Mouse (Mus musculus): ENCODE data around the gene Sec14l1.

The Sec14l1 gene

DNA sequence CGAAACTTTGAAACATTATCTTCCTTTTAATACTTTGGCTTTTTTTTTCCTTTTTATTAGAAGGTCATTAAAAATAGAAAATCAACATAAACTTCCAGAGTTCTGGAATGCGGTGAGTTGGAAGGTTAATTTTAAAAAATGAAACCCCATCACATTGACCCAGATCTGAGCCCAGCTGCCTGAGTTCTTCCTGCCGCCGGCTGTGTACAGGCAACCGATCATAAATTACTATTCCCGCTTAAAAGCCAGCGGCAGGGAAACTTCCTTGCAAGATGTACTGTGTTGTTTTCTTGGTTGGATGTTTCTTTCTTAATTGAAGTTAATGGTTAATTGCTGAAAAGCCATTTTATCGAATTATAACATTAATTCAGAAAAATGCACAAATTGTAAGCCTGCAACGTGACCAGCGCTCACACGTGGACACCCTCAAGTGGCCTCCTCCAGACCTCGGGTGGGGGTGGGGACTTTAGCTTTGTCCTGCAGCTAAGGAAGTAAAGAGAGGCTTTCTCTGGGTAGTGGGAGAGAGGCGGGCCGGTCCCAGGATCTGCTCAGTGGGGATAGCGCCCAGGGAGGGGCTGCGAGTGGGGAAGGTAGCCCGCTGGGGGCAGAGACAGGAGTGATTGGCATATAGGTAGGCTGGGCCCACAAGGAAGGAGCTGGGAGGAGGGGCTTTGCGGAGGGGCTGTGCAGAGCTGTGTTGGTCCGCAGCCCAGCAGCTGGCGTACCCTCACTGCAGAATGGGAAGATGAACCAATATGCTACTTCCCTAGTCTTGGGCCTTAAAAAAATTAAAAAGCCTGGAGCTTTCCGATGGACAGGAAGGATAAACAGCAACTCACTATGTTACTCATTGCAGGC, 70.3 kb downstream of the Sec14l1 start:
- no peak for DNase-seq (ENCODE audit: low spot score)

DNA sequence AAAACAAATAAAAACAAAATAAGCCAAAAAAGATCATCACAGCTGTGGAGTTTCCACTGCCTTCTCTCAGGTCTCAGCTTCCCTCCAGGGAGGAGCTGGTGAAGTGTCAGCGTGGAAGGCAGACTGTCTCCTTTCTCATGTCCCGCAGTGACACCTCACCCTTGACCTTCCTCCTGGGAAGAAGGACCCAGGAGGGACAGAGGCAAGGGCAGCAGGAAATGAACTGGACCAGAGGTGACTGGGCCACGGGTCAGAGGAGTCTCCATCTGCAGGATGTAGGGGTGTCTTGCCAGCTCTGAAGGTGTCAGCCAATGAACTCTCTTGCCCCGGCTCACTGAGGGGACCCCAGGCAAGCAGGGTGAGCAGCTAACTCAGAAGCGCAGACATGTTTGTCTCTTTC, 76.6 kb downstream of the Sec14l1 start:
- no peak for DNase-seq (ENCODE audit: low spot score)

DNA sequence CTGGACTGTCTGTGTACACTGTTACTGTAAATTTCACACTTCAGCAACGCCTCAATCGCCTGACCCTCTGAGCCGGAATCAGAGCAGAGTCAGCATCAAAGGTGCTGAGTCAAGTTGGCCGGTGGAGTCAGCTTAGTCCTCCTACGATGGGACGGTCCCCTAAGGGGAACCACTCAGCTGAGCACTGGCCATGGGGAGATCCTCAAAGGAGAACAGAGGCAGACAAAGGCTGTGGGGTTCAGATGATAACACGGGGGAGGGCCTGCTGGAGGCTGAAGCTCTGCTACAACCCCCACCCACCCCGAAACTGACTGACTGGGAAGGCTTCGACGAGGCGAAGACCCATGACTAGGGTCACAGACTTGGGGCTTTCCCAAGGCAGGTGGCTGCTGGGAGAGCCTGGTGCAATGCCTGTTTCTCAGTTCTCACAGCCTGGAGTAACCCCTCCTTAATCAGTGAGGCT, 79.5 kb downstream of the Sec14l1 start:
- DNase-seq (ENCODE audit: low spot score), result no peak

DNA sequence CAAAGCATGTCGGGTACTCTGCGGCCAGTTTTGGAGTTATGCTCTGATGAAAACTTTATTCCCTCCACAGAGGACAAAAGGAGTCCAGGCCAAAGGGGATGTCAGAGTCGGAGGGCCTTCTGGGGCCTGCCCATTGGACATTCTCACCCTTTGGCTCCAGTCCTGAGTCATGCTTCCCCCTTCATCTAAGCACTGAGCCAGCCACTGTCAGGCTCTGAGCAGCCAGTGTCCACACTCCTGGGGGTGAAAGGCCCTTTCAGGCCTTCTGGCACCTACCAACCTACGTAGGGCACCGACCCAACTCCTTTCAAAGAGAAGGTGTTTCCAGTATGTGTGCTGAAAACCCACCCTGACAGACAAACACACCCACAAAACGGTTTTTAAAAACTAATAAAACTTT, 80.6 kb downstream of the Sec14l1 start:
- no peak for DNase-seq (ENCODE audit: low spot score)

DNA sequence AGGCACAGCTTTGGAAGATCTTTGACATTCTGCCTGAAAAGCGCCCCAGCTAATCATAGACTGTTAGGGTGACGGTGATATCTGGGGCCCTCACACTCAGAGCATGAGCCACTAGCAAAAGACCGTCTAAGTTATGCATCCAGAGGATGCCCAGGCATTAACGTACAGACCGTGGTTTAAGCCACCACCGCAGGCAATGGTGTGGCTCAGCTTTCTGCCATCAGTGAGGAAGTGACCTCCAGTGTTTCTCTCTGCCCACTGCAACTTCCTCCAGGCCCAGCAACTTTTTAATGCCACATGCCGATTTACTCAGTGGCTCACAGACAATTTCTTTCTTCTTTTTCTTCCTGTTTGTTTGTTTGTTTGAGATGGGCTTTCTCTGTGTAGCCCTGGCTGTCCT, 81.7 kb downstream of the Sec14l1 start:
- no peak for DNase-seq (ENCODE audit: low spot score)

DNA sequence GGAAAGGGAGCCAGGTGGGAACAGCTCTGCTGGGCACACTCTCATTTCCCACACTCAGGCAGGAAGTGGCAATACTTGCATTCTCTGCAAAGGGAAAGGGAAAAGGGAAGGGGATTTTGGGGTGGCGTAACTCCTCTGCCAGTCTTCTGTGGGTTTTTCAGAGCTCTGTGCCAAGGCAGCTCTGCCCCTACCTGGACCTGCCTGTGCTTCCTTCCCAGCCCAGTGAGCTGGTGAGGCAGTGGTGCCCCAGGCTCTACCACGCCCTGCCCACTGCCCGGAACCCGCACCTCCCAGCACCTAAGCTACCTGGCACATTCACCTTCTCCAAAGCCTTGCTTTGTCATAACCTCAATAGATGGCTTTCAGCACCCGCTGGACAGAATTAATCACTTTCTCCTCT, 83.2 kb downstream of the Sec14l1 start:
- no peak for DNase-seq (ENCODE audit: low spot score)

DNA sequence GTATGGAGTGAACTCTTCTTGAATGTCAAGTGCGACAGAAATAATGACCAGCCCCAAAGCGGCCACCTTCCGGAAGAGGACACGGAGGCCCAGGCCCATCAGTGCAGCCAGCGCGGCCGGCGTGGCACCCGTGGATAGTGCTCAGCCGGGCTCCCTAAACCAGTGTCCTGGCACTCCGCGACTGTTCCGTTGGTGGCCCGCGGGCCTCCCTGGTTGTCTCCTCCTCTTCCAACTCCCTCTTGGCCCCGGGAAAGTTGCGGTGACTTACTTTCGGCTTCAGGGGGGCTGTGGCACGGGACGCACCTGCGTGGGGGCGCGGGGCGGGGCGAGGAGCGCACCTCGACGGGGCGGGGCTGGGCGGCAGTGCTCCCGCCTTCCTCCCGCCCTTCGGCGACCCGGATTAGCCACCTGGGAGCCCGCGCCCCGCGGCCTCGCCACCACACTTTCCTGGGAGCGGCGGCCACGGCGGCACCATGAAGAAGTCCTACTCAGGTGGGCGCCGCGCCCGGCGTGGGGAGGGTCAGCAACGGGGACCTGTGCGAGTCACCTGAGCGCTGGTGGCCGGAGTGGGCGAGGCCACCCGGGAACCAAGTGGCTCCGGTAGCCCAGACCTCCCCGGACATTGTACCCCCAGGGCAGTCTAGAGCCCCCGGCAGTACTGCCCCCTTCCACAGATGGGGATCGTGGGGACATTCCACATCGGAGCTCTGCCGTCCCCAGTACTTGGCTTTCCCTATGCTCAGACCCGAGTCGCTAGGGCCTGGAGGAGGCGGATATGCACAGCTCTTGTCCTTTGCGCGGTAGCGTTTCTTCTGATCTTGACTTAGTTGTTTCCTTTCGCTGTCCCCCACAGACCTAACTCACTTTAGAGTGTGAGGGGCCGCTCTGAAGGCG, 84.6 kb downstream of the Sec14l1 start, which contains the start of gene Sept9:
Sept9 (plus strand) TSS at position 380 of the 894 bp plus-strand sequence.
- no peak for DNase-seq (ENCODE audit: low spot score)

DNA sequence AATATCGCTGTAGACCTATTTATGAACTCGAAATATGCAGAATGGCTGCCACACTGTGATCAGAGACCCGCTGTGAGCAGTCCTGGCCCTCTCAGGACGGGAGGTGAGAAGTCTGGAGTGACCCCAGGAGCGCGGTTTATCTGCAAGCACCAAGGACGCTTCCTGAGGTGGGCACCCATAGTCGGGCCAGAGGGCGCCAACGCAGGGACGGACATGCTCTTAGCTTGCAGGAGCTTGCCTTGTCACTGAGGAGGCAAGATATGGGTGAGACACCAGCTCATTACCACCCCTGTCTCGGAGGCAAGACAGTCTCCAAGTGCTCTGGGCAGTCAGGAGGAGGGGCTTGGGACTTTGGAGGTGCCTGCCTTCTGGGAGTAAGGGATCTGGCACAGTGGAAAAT, 86.9 kb downstream of the Sec14l1 start:
- DNase-seq (ENCODE audit: low spot score), result no peak

DNA sequence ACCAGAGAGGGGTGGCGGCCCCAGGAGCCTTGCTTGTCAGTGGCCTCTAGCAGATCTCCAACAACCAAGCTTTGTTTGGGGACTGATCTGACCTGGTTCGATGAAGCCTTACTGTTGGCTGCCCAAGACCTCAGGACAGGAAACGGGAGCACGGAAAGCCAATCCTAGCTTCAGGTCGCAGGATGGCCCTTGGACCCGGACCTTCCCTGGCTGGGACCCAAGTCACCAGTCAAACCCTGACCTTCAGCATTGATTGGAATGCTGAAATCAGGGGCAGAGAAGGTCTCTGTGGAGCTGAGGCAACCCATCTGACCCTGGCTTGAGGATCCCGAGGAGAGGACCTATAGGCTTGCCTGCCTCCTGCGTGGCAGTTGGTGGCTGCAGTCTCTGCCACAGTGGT, 89.6 kb downstream of the Sec14l1 start:
- DNase-seq (ENCODE audit: low spot score), result no peak

DNA sequence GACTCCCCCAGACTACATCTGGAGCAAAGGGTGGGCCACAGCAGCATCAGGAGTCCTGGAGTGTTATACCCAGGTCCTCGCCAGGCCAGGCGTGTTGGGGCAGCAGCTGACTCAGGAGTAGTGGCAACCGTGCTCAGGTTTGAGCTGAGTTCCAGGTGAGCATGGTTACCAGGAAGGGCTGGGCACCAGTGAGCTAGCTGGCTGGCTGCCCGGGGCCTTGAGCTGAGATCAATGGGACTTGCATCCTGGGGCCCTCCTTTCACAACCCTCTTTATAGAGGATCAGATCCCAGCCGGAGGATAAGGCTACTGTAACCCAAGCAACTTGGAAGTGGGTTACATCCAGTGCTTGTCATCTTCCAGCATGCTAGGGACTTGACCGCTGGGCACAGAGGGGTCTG, 90.1 kb downstream of the Sec14l1 start:
- no peak for DNase-seq (ENCODE audit: low spot score)

DNA sequence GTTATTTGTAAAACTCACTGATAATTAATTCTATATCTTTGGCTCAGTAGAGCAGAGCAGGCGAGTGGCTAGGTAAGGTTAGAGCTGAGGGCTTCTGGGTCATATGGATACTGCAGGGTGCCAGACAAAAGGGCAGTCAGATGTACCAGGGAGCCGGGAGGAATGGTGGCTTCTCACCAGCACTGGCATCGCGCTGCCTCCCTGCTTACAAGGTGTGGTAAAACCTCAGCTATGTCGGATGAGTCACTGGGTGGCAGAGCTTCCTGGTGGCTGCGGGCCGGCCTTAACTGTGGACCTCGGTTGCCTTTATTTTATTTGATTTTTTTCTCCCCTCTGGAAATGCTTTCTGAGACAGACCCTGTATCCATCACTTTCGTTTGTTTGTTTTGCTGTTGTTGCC, 90.5 kb downstream of the Sec14l1 start:
- DNase-seq (ENCODE audit: low spot score), result no peak

DNA sequence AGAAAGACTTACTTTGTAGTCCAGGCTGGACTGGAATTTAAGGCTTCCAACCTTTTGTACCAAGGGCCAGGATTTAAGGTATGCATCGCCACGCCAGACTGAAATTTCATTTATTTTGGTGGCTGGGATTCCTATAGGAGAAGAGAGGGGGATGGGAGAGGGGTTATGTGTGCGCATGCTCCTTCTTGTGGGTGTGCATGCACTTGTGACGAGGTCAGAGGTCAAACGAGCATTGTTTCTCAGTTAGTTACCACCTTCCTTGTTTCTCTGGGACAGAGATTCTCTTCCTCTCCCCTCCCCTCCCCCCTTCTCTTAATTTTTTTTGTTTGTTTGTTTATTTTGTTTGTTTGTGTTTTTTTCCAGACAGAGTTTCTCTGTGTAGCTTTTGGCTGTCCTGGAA, 92.5 kb downstream of the Sec14l1 start:
- DNase-seq (ENCODE audit: low spot score), result no peak

DNA sequence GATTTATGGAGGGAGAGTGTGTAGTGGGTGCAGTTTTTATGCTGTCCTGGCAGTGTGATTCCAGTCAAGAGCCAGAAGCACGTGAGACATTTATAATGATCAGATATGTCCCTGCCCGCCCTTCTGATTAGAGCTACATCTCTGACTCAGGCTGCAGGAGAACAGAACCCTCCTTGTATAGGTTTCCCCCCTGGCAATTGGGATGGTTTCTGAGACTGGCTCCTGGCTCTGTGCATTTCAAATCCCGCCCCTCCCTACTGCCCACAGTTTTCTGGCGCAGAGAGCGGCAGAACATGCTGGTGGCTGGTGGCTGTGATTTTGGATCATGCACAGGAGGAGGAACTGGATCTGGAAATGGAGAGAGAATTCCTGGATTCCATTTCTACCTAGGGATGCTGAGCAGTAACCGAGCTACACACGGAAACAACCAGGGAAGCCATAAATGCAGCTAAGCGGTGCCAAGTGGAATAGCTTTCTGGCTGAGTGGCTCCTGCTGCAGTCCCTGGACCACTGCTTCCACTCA, 93.2 kb downstream of the Sec14l1 start:
- no peak for DNase-seq (ENCODE audit: low spot score)

All from layer of hippocampus, adult 11-12 months (tissue).